Mouse (Mus musculus): ENCODE results near the gene Epha1.

Epha1 gene

GRCm38 (mm10) chr6:42324482-42325267 is 48.4 kb downstream of the Epha1 start, which contains the start of gene Fam131b:
Fam131b (minus strand) TSS chr6:42324643.
- DNase-seq (ENCODE audit: low spot score in 2 of 2) = no peak

- no peak for DNase-seq (ENCODE audit: low spot score in 2 of 2)
Measured at GRCm38 (mm10) chr6:42324067-42324481, 49.0 kb downstream of the Epha1 start.

GRCm38 (mm10) chr6:42323371-42324066 is 49.5 kb downstream of the Epha1 start:
- DNase-seq (ENCODE audit: low spot score in 2 of 2) = no peak

- no peak for DNase-seq (ENCODE audit: low spot score in 2 of 2)
Measured at GRCm38 (mm10) chr6:42318293-42318692, 54.8 kb downstream of the Epha1 start.

DNA sequence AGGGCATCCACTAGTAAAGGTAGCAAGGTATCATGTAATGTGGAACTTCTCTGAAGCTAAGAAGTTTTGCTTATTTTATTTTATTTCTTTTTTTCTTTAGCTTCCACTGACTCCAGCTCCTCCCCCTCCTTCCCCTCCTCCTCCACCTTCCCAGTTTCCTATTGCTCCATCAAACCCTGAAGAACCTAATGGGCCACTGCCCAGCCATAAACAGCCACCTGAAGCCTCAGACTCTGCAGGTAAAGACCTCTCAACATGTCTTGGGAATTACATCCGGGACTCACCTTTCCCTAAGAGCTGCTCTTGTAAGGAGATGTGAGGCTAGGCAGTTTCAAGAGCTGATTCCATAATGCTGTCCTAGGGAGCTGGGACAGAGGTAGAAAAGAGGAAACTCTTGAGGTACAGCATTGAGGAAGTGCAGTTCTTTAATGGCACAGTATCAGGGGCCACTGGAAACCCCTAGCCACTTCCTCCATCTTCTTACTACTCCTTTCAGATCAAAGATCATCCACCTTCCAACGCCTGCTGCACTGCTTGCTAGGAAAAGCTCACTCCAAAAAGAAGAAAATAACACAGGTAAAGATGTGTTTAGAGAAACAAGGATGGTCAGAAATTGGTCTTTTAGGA is 62.5 kb downstream of the Epha1 start:
- no peak for DNase-seq (ENCODE audit: low spot score in 2 of 2)

- DNase-seq (ENCODE audit: low spot score in 2 of 2) = no peak
Measured at GRCm38 (mm10) chr6:42309816-42310378, 63.2 kb downstream of the Epha1 start.

Measured in spleen, postnatal 4 days (tissue).